ENCODE assay signal across 13 mouse cellular contexts in genomic region chr3:105898325-105898724, GRCm38 (mm10). TPM values are rescaled to one million over a fixed set of nuclear protein-coding genes. Genes with fewer than 3 reads are reported as not detected.
DNase-seq lines count a peak whose midpoint lies in the region; ATAC-seq and TF ChIP-seq lines count a peak whose summit lies in the region.
"Had no signal": no experiment of that assay in that cellular context is flagged by ENCODE, and none has a peak within 500 bp of the region (broad histone marks: within the 10 kb centered on the region; RNA-seq: fewer than 3 reads in every experiment).

No protein-coding gene starts in this region.

- no peaks in the 10 kb centered on the region for H3K9me3 ChIP-seq in liver, postnatal 0 days (ENCODE audit: low read length)
- no peaks in the 10 kb centered on the region for H3K9me3 ChIP-seq in midbrain, embryonic 13.5 days
- H3K9me3 ChIP-seq: G1E; hindbrain, embryonic 13.5 days had no signal

- H3K79me2 ChIP-seq in liver, adult 2 months (ENCODE audit: control insufficient read depth, insufficient read depth, low read length): no peaks in the 10 kb centered on the region

- no peak for TF ChIP-seq EP300 in liver, postnatal 0 days (IDR thresholded peaks at IDR 0.05; ENCODE audit: low read depth)

- no peak for TF ChIP-seq CTCF in liver, adult 2 months (IDR thresholded peaks at IDR 0.05; ENCODE audit: low read depth, low read length)
- TF ChIP-seq CTCF in liver, postnatal 0 days (IDR thresholded peaks at IDR 0.05; ENCODE audit: low read depth): no peak
- no peak for TF ChIP-seq CTCF in thymus, adult 2 months (IDR thresholded peaks at IDR 0.05; ENCODE audit: borderline replicate concordance, control insufficient read depth, extremely low read depth, insufficient read depth, low read length, poor library complexity)

- WGBS in liver, adult 2 months: 69% methylated on average over 2 of the region's 2 CpGs
- WGBS in liver, postnatal 0 days (ENCODE audit: insufficient replicate concordance): 23% methylated on average over 2 of the region's 2 CpGs
- 99% methylated on average over 2 of the region's 2 CpGs for WGBS in midbrain, embryonic 13.5 days
- WGBS in thymus, adult 2 months: 10% methylated on average over 2 of the region's 2 CpGs

- H3K27ac ChIP-seq in liver, adult 2 months (replicated peaks; ENCODE audit: insufficient read depth, low read depth, low read length): no peak overlapping the region
- H3K27ac ChIP-seq in liver, postnatal 0 days (ENCODE audit: low read depth): no peak overlapping the region
- H3K27ac ChIP-seq in midbrain, embryonic 13.5 days: no peak overlapping the region
- H3K27ac ChIP-seq in thymus, adult 2 months (ENCODE audit: control insufficient read depth, insufficient read depth, low read length): no peak overlapping the region
- H3K27ac ChIP-seq: hindbrain, embryonic 13.5 days had no signal

- H3K4me3 ChIP-seq in liver, adult 2 months (ENCODE audit: insufficient read depth, low read depth, low read length): no peak overlapping the region
- H3K4me3 ChIP-seq in liver, postnatal 0 days (ENCODE audit: low read depth, low read length): no peak overlapping the region
- no peak overlapping the region for H3K4me3 ChIP-seq in midbrain, embryonic 13.5 days (replicated peaks)
- H3K4me3 ChIP-seq in thymus, adult 2 months (ENCODE audit: control insufficient read depth, insufficient read depth, low read length): no peak overlapping the region
- H3K4me3 ChIP-seq: hindbrain, embryonic 13.5 days had no signal

- H3K9ac ChIP-seq in liver, adult 2 months (ENCODE audit: low read depth, low read length): no peak overlapping the region
- H3K9ac ChIP-seq in liver, postnatal 0 days (replicated peaks): no peak overlapping the region
- H3K9ac ChIP-seq in midbrain, embryonic 13.5 days (replicated peaks): no peak overlapping the region
- H3K9ac ChIP-seq: forebrain, postnatal 0 days; hindbrain, embryonic 13.5 days had no signal

- ATAC-seq in liver, postnatal 0 days: no peak
- ATAC-seq in midbrain, embryonic 13.5 days: no peak
- ATAC-seq: forebrain, postnatal 0 days had no signal

- peak; percentile 32 for DNase-seq in liver, adult 2 months (ENCODE audit: extremely low read depth, low read depth, low spot score)
- DNase-seq in liver, postnatal 0 days: no peak
- DNase-seq in adipocyte (ENCODE audit: low spot score): peak; percentile 85
- peak; percentile 23 to 37 for DNase-seq in gastrocnemius, adult 8-10 months (ENCODE audit: low spot score in 2 of 2)
- peak; percentile 59 for DNase-seq in lung, postnatal 25 days (ENCODE audit: low spot score)
- DNase-seq in thymus, adult 2 months: no peak
- DNase-seq: forebrain, postnatal 0 days; kidney, postnatal 4 days; liver; right cerebral cortex, postnatal 25 days had no signal

- H3K27me3 ChIP-seq in liver, adult 2 months (ENCODE audit: control insufficient read depth, insufficient read depth, low read length): no peaks in the 10 kb centered on the region
- H3K27me3 ChIP-seq in liver, postnatal 0 days (ENCODE audit: insufficient read depth, low read length): no peaks in the 10 kb centered on the region
- no peaks in the 10 kb centered on the region for H3K27me3 ChIP-seq in midbrain, embryonic 13.5 days
- no peaks in the 10 kb centered on the region for H3K27me3 ChIP-seq in thymus, adult 2 months (ENCODE audit: control insufficient read depth, insufficient read depth, low read length)
- H3K27me3 ChIP-seq: hindbrain, embryonic 13.5 days had no signal

- H3K36me3 ChIP-seq in liver, adult 2 months (ENCODE audit: control insufficient read depth, insufficient read depth, low read length): no peaks in the 10 kb centered on the region
- no peaks in the 10 kb centered on the region for H3K36me3 ChIP-seq in liver, postnatal 0 days (replicated peaks; ENCODE audit: insufficient read depth, low read length)
- H3K36me3 ChIP-seq in midbrain, embryonic 13.5 days: no peaks in the 10 kb centered on the region
- no peaks in the 10 kb centered on the region for H3K36me3 ChIP-seq in thymus, adult 2 months (ENCODE audit: control insufficient read depth, insufficient read depth, low read length)
- H3K36me3 ChIP-seq: G1E; hindbrain, embryonic 13.5 days had no signal

- H3K4me1 ChIP-seq in liver, adult 2 months (ENCODE audit: control insufficient read depth, insufficient read depth, low read length): no peaks in the 10 kb centered on the region; the same call in 1 of the 2 replicates
- H3K4me1 ChIP-seq in liver, postnatal 0 days (ENCODE audit: insufficient read depth): peaks cover 21% of the 10 kb centered on the region
- no peaks in the 10 kb centered on the region for H3K4me1 ChIP-seq in midbrain, embryonic 13.5 days (replicated peaks)
- peaks cover 26% of the 10 kb centered on the region for H3K4me1 ChIP-seq in thymus, adult 2 months (replicated peaks; ENCODE audit: control insufficient read depth, insufficient read depth, low read length)

- TF ChIP-seq POLR2A in liver, adult 2 months (IDR thresholded peaks at IDR 0.05; ENCODE audit: extremely low read depth, insufficient read depth, low read length): no peak
- no peak for TF ChIP-seq POLR2A in thymus, adult 2 months (IDR thresholded peaks at IDR 0.05; ENCODE audit: control insufficient read depth, extremely low read depth, insufficient read depth, low read length, poor library complexity)

- H3K4me2 ChIP-seq in liver, postnatal 0 days (ENCODE audit: low read depth, low read length): no peak overlapping the region
- H3K4me2 ChIP-seq in midbrain, embryonic 13.5 days (replicated peaks): no peak overlapping the region
- H3K4me2 ChIP-seq: hindbrain, embryonic 13.5 days had no signal

RNA-seq across cellular contexts. Expression of gene Tmigd3, which starts 27.6 kb away (rescaled TPM):
- 0.27 TPM in 1 of 2 replicates, not detected in the other for total RNA-seq in liver, adult 2 months (2014; rRNA removed)
- polyA plus RNA-seq in liver, adult 2 months (2012; rRNA removed): 0.12 TPM in 1 of 2 replicates, not detected in the other
- 0.13 TPM in 1 of 2 replicates, not detected in the other for polyA plus RNA-seq in liver, postnatal 0 days (2015; fragmentation: Nextera tagmentation; extraction: Ambion mirVana)
- total RNA-seq in gastrocnemius, adult 8-10 months (2022): under 1 TPM in 1 of 4 experiments, not detected in 3; 0.31 TPM
- polyA plus RNA-seq in midbrain, embryonic 13.5 days (2015; fragmentation: Nextera tagmentation; extraction: Ambion mirVana): not detected in 2 replicates
- polyA plus RNA-seq in thymus, adult 2 months (2012; rRNA removed): 0.82 and 1.1 TPM in 2 replicates
- total RNA-seq: forebrain, postnatal 0 days had no signal
- polyA plus RNA-seq: forebrain, postnatal 0 days; hindbrain, embryonic 13.5 days had no signal

RNA-seq across cellular contexts. Expression of gene Adora3, which starts 27.7 kb away (rescaled TPM):
- total RNA-seq in liver, adult 2 months (2014; rRNA removed): 0.09 TPM in 1 of 2 replicates, not detected in the other
- polyA plus RNA-seq in liver, adult 2 months (2012; rRNA removed): 0.06 TPM in 1 of 2 replicates, not detected in the other
- polyA plus RNA-seq in liver, postnatal 0 days (2015; fragmentation: Nextera tagmentation; extraction: Ambion mirVana): 0.62 and 0.92 TPM in 2 replicates
- under 1 TPM in 1 of 4 experiments, not detected in 3; 0.40 TPM for total RNA-seq in gastrocnemius, adult 8-10 months (2022)
- 0.24 TPM in 1 of 2 replicates, not detected in the other for polyA plus RNA-seq in midbrain, embryonic 13.5 days (2015; fragmentation: Nextera tagmentation; extraction: Ambion mirVana)
- 0.68 and 0.90 TPM in 2 replicates for polyA plus RNA-seq in thymus, adult 2 months (2012; rRNA removed)
- polyA plus RNA-seq: G1E had no signal

RNA-seq across cellular contexts. Expression of gene I830077J02Rik, which starts 34.1 kb away (rescaled TPM):
- 0.40 and 0.55 TPM in 2 replicates for total RNA-seq in liver, adult 2 months (2014; rRNA removed)
- polyA plus RNA-seq in liver, adult 2 months (2012; rRNA removed): 0.39 and 0.54 TPM in 2 replicates
- 3.9 and 5.4 TPM in 2 replicates for polyA plus RNA-seq in liver, postnatal 0 days (2015; fragmentation: Nextera tagmentation; extraction: Ambion mirVana)
- under 1 TPM in 2 of 4 experiments, not detected in 2; 0.17 to 0.43 TPM for total RNA-seq in gastrocnemius, adult 8-10 months (2022)
- 0.39 and 0.41 TPM in 2 replicates for polyA plus RNA-seq in midbrain, embryonic 13.5 days (2015; fragmentation: Nextera tagmentation; extraction: Ambion mirVana)
- polyA plus RNA-seq in thymus, adult 2 months (2012; rRNA removed): 2.6 and 3.7 TPM in 2 replicates

Comparison
In these comparisons a context has a peak if more than half of its experiments do, and no peak if none do; other contexts are left out.
1. DNase-seq: peak in liver, adult 2 months (single experiment), adipocyte (single experiment), gastrocnemius, adult 8-10 months (2 of 2) and lung, postnatal 25 days (single experiment); none in liver, postnatal 0 days (single experiment) and thymus, adult 2 months (single experiment).